Mouse (Mus musculus): Measurements from ENCODE around the gene Cfap221.

Gene Cfap221

GRCm38 (mm10) chr1:119996798-119997581, at the start of gene Cfap221:
Gene Cfap221, minus strand, starts transcription at chr1:119997234.
- peak; percentile 66 for DNase-seq

DNA sequence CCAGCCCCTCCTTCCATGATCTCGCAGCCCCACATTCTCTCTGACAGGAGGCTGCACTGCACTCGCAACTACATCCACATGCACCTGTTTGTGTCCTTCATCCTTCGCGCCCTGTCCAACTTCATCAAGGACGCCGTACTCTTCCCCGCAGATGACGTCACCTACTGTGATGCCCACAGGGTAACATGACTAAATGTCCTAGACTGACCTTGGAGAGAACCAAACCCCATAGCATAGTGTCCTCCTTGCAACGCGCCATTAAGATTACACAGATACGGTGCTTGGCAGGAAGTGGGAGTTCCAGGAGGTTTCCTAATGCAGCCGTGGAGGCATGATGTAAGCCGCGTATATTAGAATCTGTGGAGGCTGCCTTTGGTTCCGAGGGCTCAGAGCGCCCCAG, 47.5 kb upstream of the Cfap221 start:
- DNase-seq: no peak

DNA sequence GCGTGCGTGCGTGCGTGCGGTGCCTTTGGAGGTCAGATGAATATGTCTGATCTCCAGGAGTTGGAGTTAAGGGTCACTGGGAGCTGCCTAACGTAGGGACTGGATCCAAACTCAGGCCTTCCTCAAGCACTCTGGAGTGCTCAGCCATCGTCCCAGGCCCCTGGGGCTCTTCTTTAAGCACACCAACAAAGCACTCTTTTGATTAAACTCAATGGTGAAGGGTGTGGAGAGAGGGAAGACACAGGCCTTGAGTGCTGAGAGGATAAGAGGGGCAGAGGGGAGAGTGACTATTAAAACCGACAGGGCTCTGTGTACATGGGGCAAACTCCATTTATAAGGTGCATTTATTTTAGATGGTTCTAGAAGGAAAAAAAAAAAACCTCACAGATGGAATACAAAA, 45.4 kb upstream of the Cfap221 start:
- DNase-seq: no peak

DNA sequence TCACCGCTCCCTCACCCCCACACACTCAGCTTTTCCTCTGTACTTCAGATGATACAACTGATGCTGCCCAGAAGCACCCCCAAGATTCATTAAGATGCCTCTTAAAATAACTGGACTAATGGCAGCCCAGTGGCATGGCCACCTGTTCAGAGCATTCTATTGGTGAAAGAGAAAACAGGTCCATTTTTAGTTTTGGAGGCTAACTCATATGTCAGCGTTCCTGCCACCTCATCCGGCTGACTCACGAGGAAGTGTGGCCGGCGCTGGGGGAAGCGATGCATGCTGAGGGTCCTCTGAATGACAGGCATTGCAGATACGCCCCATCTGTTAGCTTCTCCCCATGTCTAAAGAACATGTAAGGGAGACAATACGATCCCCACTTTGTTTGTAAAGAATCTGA, 41.6 kb upstream of the Cfap221 start:
- DNase-seq: no peak

DNA sequence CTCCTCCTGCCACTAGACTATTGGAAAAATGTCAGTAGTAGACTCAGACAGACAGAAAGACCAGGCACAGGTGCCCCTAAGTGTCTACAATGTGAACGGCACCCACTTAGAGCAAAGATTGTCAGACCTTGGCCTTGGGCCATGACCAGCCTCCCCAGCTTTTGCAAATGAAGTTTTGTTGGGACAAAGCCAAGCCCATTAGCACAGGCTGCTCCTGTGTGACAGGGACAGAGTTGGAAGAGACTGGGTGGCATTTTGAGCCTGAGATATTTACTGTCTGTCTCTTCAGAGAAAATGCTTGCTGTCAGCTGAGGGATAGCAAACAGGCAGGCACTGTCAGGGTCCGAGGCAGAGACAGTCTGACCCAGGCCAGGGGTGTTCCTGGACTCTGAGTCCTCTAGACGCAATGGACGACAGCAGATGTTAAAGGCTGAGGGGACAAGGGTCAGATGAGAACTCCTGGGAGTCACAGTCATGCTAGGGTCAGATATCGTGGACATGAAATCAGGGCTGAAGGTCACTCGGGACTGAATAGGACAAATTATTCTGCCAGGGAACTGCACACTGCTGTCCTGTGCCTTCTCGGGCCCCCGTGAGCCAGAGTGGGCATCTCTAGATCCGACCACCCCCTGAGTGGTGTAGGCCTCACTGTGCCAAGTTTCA, 40.1 kb upstream of the Cfap221 start:
- no peak for DNase-seq

DNA sequence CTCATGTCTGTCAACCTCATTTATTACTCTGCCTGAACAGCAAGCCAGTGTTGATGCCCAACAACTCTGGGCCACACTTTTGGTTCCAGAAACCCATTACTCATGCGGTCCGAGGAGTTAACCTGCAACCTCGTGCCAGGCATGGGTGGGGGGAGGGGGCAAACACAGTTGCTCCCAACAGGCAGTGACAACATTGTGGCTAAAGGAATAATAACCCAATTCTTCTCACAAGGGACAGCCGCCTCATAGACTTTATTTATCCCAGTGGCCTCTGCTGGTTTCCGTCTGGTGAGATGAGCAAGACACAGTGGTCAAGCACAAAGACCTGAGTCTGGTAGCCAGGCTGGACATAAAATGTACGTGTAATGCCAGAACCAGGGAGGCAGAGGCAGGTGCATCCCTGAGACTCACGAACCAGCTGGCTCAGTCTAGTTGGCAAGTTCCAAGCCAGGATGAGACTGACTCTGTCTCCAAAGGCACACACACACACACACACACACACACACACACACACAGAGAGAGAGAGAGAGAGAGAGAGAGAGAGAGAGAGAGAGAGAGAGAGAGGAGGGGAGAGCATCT, 38.5 kb upstream of the Cfap221 start:
- DNase-seq: no peak

- DNase-seq: no peak
These were observed 37.8 kb upstream of the Cfap221 start for GRCm38 (mm10) chr1:120034793-120035192.

DNA sequence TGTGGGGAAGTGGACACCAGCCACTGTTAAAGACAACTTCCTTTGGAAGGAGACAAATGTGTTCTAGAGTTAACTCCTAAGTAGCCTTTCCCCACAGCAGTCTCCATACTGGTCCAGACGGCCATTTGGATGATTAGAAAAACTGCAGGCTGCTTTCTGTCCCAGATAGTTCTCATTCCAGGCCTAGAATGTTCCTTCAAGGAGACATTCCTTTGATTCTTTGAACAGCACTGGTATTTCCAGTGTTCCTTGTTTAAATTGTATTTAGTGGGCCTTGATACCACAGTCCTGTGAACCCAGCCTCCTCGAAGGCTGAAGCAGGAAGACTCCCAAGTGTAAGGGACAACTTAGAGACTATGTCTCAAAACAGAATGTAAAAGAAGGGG, 36.4 kb upstream of the Cfap221 start:
- no peak for DNase-seq

DNA sequence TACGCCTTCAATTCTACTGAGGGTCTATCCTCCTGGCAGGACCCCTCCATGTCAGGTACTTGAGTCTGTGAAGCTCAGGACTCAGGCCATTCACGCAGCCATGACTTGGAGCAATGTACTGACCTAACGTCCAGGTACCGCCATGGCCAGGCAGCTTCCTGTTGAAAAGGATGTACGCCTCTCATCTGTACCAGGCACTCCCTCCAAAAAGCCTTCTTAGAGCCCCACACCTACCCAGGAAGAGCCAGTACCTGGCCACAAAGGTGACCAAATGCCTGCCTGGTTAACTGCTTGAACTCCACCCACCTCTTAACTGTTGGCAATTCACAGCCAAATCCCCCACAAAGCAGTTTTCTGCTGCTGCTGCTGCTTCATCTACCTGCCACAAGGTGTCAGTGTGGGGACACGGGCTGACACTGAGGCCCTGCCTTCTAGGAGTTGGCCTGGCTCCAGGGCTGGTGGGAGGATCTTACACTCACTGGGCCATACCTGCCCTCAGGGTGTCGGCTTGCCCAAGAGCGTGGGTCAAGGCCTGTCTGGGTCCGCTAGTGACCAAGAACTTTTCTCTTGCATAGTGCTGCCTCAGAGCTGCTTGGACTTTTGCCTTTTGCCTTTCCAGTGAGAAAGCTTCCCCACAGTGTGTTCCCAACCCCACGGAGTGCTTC, 35.9 kb upstream of the Cfap221 start:
- peak; percentile 64 for DNase-seq

DNA sequence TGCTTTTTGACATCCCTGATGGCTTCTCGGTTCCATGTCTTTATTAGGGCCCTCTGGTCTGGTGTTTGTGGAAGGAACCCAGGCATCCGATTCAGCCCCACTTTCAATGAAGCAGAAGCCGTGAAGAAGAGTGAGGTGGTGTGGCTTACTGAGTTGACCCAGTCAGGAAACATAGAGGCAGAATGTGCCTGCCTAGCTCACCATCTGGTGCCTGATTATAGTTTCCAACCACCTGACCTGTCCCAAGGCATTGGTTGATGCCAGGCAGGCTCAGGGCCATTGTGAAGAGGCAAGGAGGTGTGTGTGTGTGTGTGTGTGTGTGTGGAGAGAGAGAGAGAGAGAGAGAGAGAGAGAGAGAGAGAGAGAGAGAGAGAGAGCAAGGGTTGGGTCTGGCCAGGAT, 33.4 kb upstream of the Cfap221 start:
- no peak for DNase-seq

- DNase-seq: no peak
These were observed 30.7 kb upstream of the Cfap221 start for GRCm38 (mm10) chr1:120027693-120028092.

DNA sequence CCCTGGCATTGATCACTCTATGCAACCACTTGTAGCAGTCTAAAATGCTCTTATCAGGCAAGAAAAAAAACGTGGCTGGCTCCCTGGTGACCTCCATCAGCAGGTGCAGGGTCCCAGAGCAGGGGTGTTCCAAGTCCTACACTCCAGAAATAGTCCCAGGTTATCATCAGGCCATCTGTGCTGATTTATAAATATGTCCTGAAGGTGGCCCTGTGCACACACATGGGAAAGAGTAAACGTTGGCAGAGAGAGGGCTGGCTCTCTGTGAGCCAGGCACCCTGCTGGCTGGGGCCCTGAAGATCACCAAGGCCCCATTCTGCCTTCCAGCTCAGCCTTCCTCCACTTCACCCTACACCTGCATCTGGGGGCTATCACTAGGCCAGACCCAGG, 28.0 kb upstream of the Cfap221 start:
- no peak for DNase-seq

GRCm38 (mm10) chr1:120024331-120025049, 27.5 kb upstream of the Cfap221 start:
- no peak for DNase-seq

DNA sequence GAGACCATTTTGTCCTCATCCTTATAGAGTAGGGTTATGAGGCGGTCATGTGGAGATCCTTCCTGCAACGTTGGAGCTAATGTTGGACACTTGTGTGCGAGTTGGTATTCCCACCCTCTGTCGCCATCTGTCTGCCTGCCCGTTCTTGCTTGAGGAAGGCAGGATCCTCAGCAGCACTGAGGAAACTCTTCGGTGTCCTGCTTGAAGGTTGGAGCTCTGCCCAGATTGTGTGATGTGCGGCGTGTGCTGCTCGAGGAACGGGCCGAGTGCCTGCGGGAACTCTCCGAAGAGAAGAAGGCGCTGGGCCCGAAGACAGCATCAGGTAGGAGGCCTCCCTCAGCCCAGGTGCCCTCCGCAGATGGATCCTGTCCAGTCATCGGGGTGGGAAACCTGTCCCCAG, 24.9 kb upstream of the Cfap221 start:
- peak; percentile 16 for DNase-seq

DNA sequence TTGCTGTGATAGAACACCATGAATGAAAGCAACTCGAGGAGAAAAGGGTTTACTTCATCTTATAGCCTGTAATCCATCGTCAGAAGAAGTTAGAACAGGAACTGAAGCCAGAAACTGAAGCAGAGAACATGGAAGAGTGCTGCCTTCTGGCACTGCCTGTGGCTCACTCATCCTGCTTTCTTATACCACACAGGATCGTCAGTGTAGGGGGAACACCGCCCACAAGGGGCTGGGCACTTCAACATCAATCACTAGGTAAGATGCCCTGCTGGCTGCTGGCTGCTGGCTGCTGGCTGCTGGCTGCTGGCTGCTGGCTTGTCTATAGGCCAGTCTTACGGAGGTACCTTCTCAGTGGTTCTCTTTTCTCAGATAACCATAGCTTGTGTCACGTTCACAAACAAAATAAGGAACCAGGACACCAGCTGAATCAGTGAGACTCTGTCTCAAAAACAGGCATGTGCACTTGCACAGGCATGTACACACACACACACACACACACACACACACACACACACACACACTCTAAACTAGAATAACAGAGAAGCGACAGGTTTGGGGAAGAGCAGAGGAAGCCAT, 23.4 kb upstream of the Cfap221 start:
- no peak for DNase-seq

DNA sequence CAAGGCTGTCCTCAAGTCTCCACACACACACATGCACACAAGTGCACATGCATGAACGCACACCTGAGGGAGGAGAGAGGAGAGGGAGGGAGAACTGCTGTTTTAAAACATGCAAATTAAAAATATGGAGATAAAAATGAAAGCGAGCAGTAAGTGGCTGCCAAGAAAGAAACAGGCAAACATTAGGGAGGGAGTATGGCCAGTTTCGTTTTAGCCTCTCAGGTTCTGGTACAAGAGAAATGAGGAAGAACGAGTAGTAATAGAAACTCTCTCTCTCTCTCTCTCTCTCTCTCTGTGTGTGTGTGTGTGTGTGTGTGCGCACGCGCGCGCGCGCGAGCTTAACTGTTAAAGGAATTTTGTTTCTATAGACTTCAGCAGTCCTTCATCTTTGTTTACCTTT, 22.4 kb upstream of the Cfap221 start:
- no peak for DNase-seq

GRCm38 (mm10) chr1:120018900-120019299, 21.9 kb upstream of the Cfap221 start:
- DNase-seq: no peak

DNA sequence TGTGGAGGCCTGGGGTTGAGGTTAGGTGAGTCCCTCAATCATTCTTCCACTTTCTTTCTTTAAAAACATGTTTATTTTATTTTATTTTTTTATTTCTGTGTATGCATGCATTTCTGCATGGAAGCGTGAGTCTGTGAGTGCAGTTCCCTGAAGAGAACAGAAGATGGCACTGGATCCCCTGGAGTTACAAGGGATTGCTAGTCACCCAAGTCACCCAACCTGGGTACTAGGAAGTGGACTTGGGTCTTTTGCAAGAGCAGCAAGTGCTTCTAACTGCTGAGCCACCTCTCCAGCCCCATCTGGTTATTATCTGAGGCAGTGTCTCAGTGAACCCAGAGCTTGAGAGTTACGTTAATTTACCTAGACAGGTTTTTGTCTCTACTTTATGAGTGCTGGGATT, 19.2 kb upstream of the Cfap221 start:
- no peak for DNase-seq

DNA sequence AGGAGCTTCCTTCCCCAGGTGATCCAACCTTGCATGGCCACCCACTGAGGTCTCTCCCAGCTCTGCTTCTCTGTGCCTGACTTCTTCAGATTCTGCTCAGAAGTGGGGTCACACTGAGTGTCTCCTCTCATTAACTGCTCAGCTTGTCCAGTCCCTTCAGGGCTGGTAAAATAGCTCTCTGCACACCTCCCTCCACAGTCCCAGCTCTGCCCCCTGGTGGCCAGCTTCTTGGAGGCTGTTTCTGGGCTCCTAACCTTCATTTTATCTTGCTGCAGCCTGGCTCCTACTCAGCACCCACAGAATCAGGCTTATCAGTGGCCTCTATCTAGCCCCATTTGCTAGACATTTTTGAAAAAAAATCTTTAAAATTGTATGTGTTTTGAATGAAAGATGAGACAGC, 16.1 kb upstream of the Cfap221 start:
- DNase-seq: peak; percentile 64

- DNase-seq: no peak
These were observed 15.6 kb upstream of the Cfap221 start for GRCm38 (mm10) chr1:120012638-120013037.

DNA sequence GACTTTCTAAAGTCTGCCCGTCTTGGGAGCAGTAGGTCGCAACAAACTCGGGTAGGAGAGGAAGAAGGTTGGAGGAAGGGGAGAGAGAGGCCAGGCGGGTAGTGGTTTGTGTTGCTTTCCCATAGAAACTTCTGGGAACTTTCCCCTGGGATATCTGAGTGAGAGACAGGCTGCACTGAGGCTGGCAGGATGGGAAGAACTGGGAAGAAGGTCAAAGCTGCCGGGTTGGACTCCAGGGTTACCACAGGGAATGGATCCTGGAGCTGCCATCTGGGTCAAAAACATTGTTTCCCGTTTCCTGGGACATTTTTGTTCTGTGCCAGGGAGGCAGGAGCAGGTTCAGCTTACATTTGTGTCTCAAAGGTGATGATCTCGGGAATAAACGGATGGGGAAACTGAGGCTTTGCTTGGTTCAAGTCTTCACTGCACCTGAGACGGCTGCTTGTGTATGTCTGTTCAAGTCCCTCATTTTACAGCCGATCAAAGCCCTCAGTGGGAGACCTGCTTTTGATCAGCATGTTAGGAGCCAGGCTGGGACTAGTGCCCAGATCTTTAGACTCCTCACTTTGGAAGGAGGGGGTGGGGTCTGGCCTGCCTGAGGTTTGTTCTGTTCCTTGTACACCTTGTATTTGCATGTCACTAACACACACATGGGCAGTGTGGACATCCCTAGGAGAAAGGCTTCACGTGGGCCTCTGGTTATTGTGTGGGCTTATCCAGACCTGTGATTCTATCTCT, 11.0 kb upstream of the Cfap221 start:
- DNase-seq: no peak
